Mouse (Mus musculus): ENCODE data around the gene Gsap. TPM values are rescaled to one million over a fixed set of nuclear protein-coding genes. Genes with fewer than 3 reads are reported as not detected.

The Gsap gene
- polyA plus RNA-seq, 1 experiment: 4.5 TPM

- H3K4me1 ChIP-seq (ENCODE audit: control insufficient read depth, insufficient read depth, low read length): no peaks in the 10 kb centered on the region
Observed at GRCm38 (mm10) chr5:21206014-21206413, 20.0 kb downstream of the Gsap start.

GRCm38 (mm10) chr5:21211406-21211805 lies 25.4 kb downstream of the Gsap start:
- TF ChIP-seq POLR2A (IDR thresholded peaks at IDR 0.05; ENCODE audit: control insufficient read depth, low read depth, low read length): no peak

More at GRCm38 (mm10) chr5:21206014-21206413, 20.0 kb downstream of the Gsap start:
- no peaks in the 10 kb centered on the region for H3K36me3 ChIP-seq (ENCODE audit: control insufficient read depth, insufficient read depth, low read length)
- no peak overlapping the region for H3K4me3 ChIP-seq (ENCODE audit: control insufficient read depth, low read depth, low read length)
- H3K27me3 ChIP-seq (ENCODE audit: control insufficient read depth, insufficient read depth, low read length): no peaks in the 10 kb centered on the region
- H3K27ac ChIP-seq (ENCODE audit: control insufficient read depth, insufficient read depth, low read depth, low read length): no peak overlapping the region
- TF ChIP-seq POLR2A (IDR thresholded peaks at IDR 0.05; ENCODE audit: control insufficient read depth, low read depth, low read length) (no peak), CTCF (IDR thresholded peaks at IDR 0.05; ENCODE audit: control insufficient read depth, insufficient read depth, insufficient replicate concordance, low read depth, low read length) (no peak)

GRCm38 (mm10) chr5:21212933-21213332 lies 26.9 kb downstream of the Gsap start:
- no peak overlapping the region for H3K27ac ChIP-seq (ENCODE audit: control insufficient read depth, insufficient read depth, low read depth, low read length)
- TF ChIP-seq CTCF (IDR thresholded peaks at IDR 0.05; ENCODE audit: control insufficient read depth, insufficient read depth, insufficient replicate concordance, low read depth, low read length) (no peak), POLR2A (IDR thresholded peaks at IDR 0.05; ENCODE audit: control insufficient read depth, low read depth, low read length) (no peak)
- no peaks in the 10 kb centered on the region for H3K4me1 ChIP-seq (ENCODE audit: control insufficient read depth, insufficient read depth, low read length)
- no peaks in the 10 kb centered on the region for H3K36me3 ChIP-seq (ENCODE audit: control insufficient read depth, insufficient read depth, low read length)
- no peaks in the 10 kb centered on the region for H3K27me3 ChIP-seq (ENCODE audit: control insufficient read depth, insufficient read depth, low read length)
- H3K4me3 ChIP-seq (ENCODE audit: control insufficient read depth, low read depth, low read length): no peak overlapping the region

More at GRCm38 (mm10) chr5:21211406-21211805, 25.4 kb downstream of the Gsap start:
- Histone ChIP-seq H3K36me3 (ENCODE audit: control insufficient read depth, insufficient read depth, low read length) (no peaks in the 10 kb centered on the region), H3K27me3 (ENCODE audit: control insufficient read depth, insufficient read depth, low read length) (no peaks in the 10 kb centered on the region), H3K4me1 (ENCODE audit: control insufficient read depth, insufficient read depth, low read length) (no peaks in the 10 kb centered on the region), H3K4me3 (ENCODE audit: control insufficient read depth, low read depth, low read length) (no peak overlapping the region), H3K27ac (ENCODE audit: control insufficient read depth, insufficient read depth, low read depth, low read length) (no peak overlapping the region)

GRCm38 (mm10) chr5:21213801-21214200 lies 27.7 kb downstream of the Gsap start:
- no peaks in the 10 kb centered on the region for H3K4me1 ChIP-seq (ENCODE audit: control insufficient read depth, insufficient read depth, low read length)
- TF ChIP-seq CTCF (IDR thresholded peaks at IDR 0.05; ENCODE audit: control insufficient read depth, insufficient read depth, insufficient replicate concordance, low read depth, low read length) (no peak), POLR2A (IDR thresholded peaks at IDR 0.05; ENCODE audit: control insufficient read depth, low read depth, low read length) (no peak)
- H3K4me3 ChIP-seq (ENCODE audit: control insufficient read depth, low read depth, low read length): no peak overlapping the region
- H3K36me3 ChIP-seq (ENCODE audit: control insufficient read depth, insufficient read depth, low read length): no peaks in the 10 kb centered on the region
- H3K27me3 ChIP-seq (ENCODE audit: control insufficient read depth, insufficient read depth, low read length): no peaks in the 10 kb centered on the region
- no peak overlapping the region for H3K27ac ChIP-seq (ENCODE audit: control insufficient read depth, insufficient read depth, low read depth, low read length)

DNA sequence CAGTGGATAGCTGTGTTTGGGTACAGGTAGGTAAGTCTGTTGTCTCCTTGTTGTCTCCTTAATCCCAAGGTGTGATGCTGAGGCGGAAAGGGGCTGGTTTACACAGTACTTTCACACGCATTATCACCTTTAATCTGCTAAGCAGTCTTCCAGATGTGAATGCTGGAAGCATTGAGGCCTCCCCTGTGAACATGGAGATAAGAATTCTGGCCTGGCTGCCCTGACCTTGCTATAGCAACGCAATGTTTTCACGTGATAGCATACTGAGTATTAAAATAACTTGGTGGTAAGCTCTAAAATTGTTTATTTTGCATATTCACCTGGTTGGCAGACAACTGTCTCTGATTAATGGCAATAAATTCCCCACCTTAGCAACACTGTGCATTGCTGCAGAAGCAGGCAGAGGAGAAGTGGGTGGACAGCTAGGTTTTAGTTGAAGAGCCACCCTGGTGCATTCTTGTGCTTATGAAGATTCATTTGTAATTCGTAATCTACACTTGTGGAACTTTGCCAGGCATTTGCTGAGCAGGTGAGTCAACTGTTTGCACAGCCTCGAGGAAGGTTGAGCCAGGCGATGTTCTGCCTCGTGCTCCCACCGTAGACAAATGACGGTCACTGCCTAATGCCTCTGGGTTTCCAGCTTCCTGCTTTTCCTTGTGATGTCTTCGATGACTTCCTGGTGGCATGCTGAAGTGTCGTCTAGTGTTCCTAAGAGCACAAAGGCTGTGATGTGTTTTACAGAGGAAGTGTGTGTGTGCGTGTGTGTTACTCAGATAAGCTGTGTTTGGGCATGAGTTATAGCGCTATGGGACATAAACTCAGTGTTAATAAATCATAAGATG lies 31.6 kb downstream of the Gsap start:
- Histone ChIP-seq H3K4me1 (ENCODE audit: control insufficient read depth, insufficient read depth, low read length) (no peaks in the 10 kb centered on the region), H3K4me3 (ENCODE audit: control insufficient read depth, low read depth, low read length) (no peak overlapping the region), H3K27me3 (ENCODE audit: control insufficient read depth, insufficient read depth, low read length) (no peaks in the 10 kb centered on the region), H3K36me3 (ENCODE audit: control insufficient read depth, insufficient read depth, low read length) (no peaks in the 10 kb centered on the region), H3K27ac (ENCODE audit: control insufficient read depth, insufficient read depth, low read depth, low read length) (no peak overlapping the region)
- TF ChIP-seq CTCF (IDR thresholded peaks at IDR 0.05; ENCODE audit: control insufficient read depth, insufficient read depth, insufficient replicate concordance, low read depth, low read length): no peak
- TF ChIP-seq POLR2A (IDR thresholded peaks at IDR 0.05; ENCODE audit: control insufficient read depth, low read depth, low read length): no peak

- H3K4me1 ChIP-seq (ENCODE audit: control insufficient read depth, insufficient read depth, low read length): no peaks in the 10 kb centered on the region
- no peak overlapping the region for H3K4me3 ChIP-seq (ENCODE audit: control insufficient read depth, low read depth, low read length)
- H3K27me3 ChIP-seq (ENCODE audit: control insufficient read depth, insufficient read depth, low read length): no peaks in the 10 kb centered on the region
- H3K36me3 ChIP-seq (ENCODE audit: control insufficient read depth, insufficient read depth, low read length): no peaks in the 10 kb centered on the region
- TF ChIP-seq CTCF (IDR thresholded peaks at IDR 0.05; ENCODE audit: control insufficient read depth, insufficient read depth, insufficient replicate concordance, low read depth, low read length) (no peak), POLR2A (IDR thresholded peaks at IDR 0.05; ENCODE audit: control insufficient read depth, low read depth, low read length) (no peak)
- no peak overlapping the region for H3K27ac ChIP-seq (ENCODE audit: control insufficient read depth, insufficient read depth, low read depth, low read length)
Observed at GRCm38 (mm10) chr5:21232876-21233275, 46.8 kb downstream of the Gsap start.

DNA sequence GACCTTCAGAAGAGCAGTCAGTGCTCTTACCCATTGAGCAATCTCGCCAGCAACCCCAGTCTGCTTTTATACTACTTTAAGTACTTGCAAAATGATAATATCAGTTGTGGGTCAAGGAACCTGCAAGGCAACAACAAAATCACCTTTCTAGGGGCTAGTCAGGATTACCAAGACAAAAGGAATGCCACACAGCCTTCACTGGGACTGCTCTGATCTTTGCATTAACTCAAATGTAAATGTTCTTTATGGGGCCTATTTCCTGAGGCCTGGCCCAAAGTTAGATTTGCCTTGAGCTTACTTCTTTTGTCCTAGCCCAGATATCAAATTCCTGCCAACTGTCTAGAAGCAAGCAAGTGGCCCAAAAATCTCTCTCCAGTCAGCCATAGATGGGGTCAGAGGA lies 58.5 kb downstream of the Gsap start:
- no peak overlapping the region for H3K4me3 ChIP-seq (ENCODE audit: control insufficient read depth, low read depth, low read length)
- H3K36me3 ChIP-seq (ENCODE audit: control insufficient read depth, insufficient read depth, low read length): no peaks in the 10 kb centered on the region
- TF ChIP-seq POLR2A (IDR thresholded peaks at IDR 0.05; ENCODE audit: control insufficient read depth, low read depth, low read length): no peak
- no peak for TF ChIP-seq CTCF (IDR thresholded peaks at IDR 0.05; ENCODE audit: control insufficient read depth, insufficient read depth, insufficient replicate concordance, low read depth, low read length)
- no peak overlapping the region for H3K27ac ChIP-seq (ENCODE audit: control insufficient read depth, insufficient read depth, low read depth, low read length)
- no peaks in the 10 kb centered on the region for H3K27me3 ChIP-seq (ENCODE audit: control insufficient read depth, insufficient read depth, low read length)
- H3K4me1 ChIP-seq (ENCODE audit: control insufficient read depth, insufficient read depth, low read length): no peaks in the 10 kb centered on the region; the same call in 1 of the 2 replicates

All from testis, adult 2 months (tissue).